ENCODE assay signal across 9 mouse cellular contexts in the genomic region with DNA sequence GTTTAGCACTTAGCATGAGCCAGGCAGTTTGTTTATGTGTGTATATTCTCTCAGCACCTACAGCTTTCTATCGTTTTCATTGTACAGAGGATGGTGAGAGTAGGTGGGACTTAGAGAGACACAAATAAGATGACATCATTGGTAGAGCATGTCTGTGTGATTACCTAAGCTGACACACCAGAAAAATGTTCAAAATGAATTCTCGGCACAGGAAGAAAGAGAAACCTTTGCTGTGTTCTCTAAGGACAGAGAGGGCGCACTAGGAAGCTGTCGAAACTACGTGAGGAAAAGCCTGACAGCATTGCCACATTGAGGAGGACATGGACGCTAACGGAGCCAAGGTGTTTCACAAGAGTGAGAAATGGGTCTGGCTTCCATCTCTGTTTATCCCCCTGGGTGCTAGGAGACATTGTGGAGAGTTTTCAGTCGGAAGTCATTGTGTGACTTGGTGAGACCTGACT. TPM values are rescaled to one million over a fixed set of nuclear protein-coding genes. Genes with fewer than 3 reads are reported as not detected.
DNase-seq lines count a peak whose midpoint lies in the region; ATAC-seq and TF ChIP-seq lines count a peak whose summit lies in the region.
"Had no signal": no experiment of that assay in that cellular context is flagged by ENCODE, and none has a peak within 500 bp of the region (broad histone marks: within the 10 kb centered on the region; RNA-seq: fewer than 3 reads in every experiment).

No protein-coding gene starts in this region.

- TF ChIP-seq POLR2A in thymus, adult 2 months (IDR thresholded peaks at IDR 0.05; ENCODE audit: control insufficient read depth, extremely low read depth, insufficient read depth, low read length, poor library complexity), result no peak

- H3K27ac ChIP-seq in thymus, adult 2 months (ENCODE audit: control insufficient read depth, insufficient read depth, low read length), result no peak overlapping the region
- peak overlapping the region; percentile 2 to 74; a peak in 3 of 4 replicates for H3K27ac ChIP-seq in heart, embryonic 14.5 days (replicated peaks in 1 of 2; ENCODE audit: control insufficient read depth in 1 of 2, insufficient read depth in 1 of 2, low read depth in 2 of 2, low read length in 2 of 2)
- no peak overlapping the region for H3K27ac ChIP-seq in liver, embryonic 14.5 days
- H3K27ac ChIP-seq: embryonic facial prominence, embryonic 13.5 days had no signal

- H3K4me3 ChIP-seq in thymus, adult 2 months (ENCODE audit: control insufficient read depth, insufficient read depth, low read length), result no peak overlapping the region
- H3K4me3 ChIP-seq in heart, embryonic 14.5 days (ENCODE audit: control insufficient read depth in 1 of 2, insufficient read depth in 1 of 2, low read depth in 1 of 2, low read length in 2 of 2), result peak overlapping the region in 1 of 2 experiments; percentile 23; a peak in 3 of 4 replicates
- H3K4me3 ChIP-seq in liver, embryonic 14.5 days (ENCODE audit: insufficient read depth in 1 of 2, low read depth in 2 of 2, low read length in 2 of 2), result no peak overlapping the region
- H3K4me3 ChIP-seq: embryonic facial prominence, embryonic 13.5 days had no signal

- H3K36me3 ChIP-seq in thymus, adult 2 months (ENCODE audit: control insufficient read depth, insufficient read depth, low read length), result no peaks in the 10 kb centered on the region
- no peaks in the 10 kb centered on the region for H3K36me3 ChIP-seq in heart, embryonic 14.5 days (ENCODE audit: control insufficient read depth, insufficient read depth, low read length)
- no peaks in the 10 kb centered on the region for H3K36me3 ChIP-seq in liver, embryonic 14.5 days (replicated peaks; ENCODE audit: control insufficient read depth, insufficient read depth, low read depth)
- no peaks in the 10 kb centered on the region for H3K36me3 ChIP-seq in splenic B cell, adult 2 months (ENCODE audit: control insufficient read depth, insufficient read depth, low read length, poor library complexity, severe bottlenecking)
- H3K36me3 ChIP-seq: embryonic facial prominence, embryonic 13.5 days had no signal

- H3K9me3 ChIP-seq in heart, embryonic 14.5 days (ENCODE audit: control insufficient read depth, low read length), result no peaks in the 10 kb centered on the region
- no peaks in the 10 kb centered on the region for H3K9me3 ChIP-seq in liver, embryonic 14.5 days (ENCODE audit: control insufficient read depth, low read length)
- H3K9me3 ChIP-seq: embryonic facial prominence, embryonic 13.5 days had no signal

- peak; percentile 23 to 83 for DNase-seq in adrenal gland, adult (ENCODE audit: inconsistent age in 2 of 2, low spot score in 1 of 2)
- DNase-seq in adrenal gland, postnatal 4 days (ENCODE audit: low spot score in 2 of 2), result no peak
- DNase-seq in thymus, adult 2 months, result peak; percentile 8
- no peak for DNase-seq in thymus, postnatal 36 days
- peak; percentile 5 to 19 (median 6) for DNase-seq in liver, embryonic 14.5 days (ENCODE audit: low read depth in 3 of 3, low spot score in 3 of 3)
- peak; percentile 46 for DNase-seq in splenic B cell, adult 2 months (ENCODE audit: low read depth, low spot score)
- no peak for DNase-seq in left cerebral cortex, adult 9 months (ENCODE audit: low spot score in 2 of 2)

- peak overlapping the region; percentile 58 for H3K4me2 ChIP-seq in heart, embryonic 14.5 days (ENCODE audit: low read length)
- H3K4me2 ChIP-seq in liver, embryonic 14.5 days (ENCODE audit: low read depth), result peak overlapping the region; percentile 21; the same call in 1 of the 2 replicates
- H3K4me2 ChIP-seq: embryonic facial prominence, embryonic 13.5 days had no signal

- 26% methylated on average over 8 of the region's 8 CpGs for WGBS in thymus, adult 2 months
- 6% methylated on average over 8 of the region's 8 CpGs for WGBS in heart, embryonic 14.5 days
- WGBS in liver, embryonic 14.5 days (ENCODE audit: insufficient replicate concordance), result 31% methylated on average over 8 of the region's 8 CpGs

- TF ChIP-seq EP300 in liver, embryonic 14.5 days (IDR thresholded peaks at IDR 0.05; ENCODE audit: low read depth), result no peak

- no peak for ATAC-seq in heart, embryonic 14.5 days (ENCODE audit: insufficient number of reproducible peaks, insufficient read depth, low FRiP score, low read depth)
- ATAC-seq in liver, embryonic 14.5 days (ENCODE audit: insufficient read depth), result no peak

- no peaks in the 10 kb centered on the region for H3K4me1 ChIP-seq in thymus, adult 2 months (replicated peaks; ENCODE audit: control insufficient read depth, insufficient read depth, low read length)
- peaks cover 5 to 20% of the 10 kb centered on the region in 2 experiments; a peak in 2 of 4 replicates for H3K4me1 ChIP-seq in heart, embryonic 14.5 days (ENCODE audit: control insufficient read depth in 2 of 2, insufficient read depth in 2 of 2, low read length in 2 of 2)
- H3K4me1 ChIP-seq in liver, embryonic 14.5 days (replicated peaks; ENCODE audit: control insufficient read depth in 2 of 2, insufficient read depth in 2 of 2, low read length in 1 of 2), result no peaks in the 10 kb centered on the region; a peak in 1 of 4 replicates

- no peaks in the 10 kb centered on the region for H3K27me3 ChIP-seq in thymus, adult 2 months (ENCODE audit: control insufficient read depth, insufficient read depth, low read length)
- no peaks in the 10 kb centered on the region for H3K27me3 ChIP-seq in heart, embryonic 14.5 days (ENCODE audit: control insufficient read depth, insufficient read depth, low read length)
- H3K27me3 ChIP-seq in liver, embryonic 14.5 days (ENCODE audit: control insufficient read depth, insufficient read depth, low read length), result no peaks in the 10 kb centered on the region
- no peaks in the 10 kb centered on the region for H3K27me3 ChIP-seq in splenic B cell, adult 2 months (ENCODE audit: control insufficient read depth, insufficient read depth, low read length, poor library complexity, severe bottlenecking)
- H3K27me3 ChIP-seq: embryonic facial prominence, embryonic 13.5 days had no signal

- no peak for TF ChIP-seq CTCF in thymus, adult 2 months (IDR thresholded peaks at IDR 0.05; ENCODE audit: borderline replicate concordance, control insufficient read depth, extremely low read depth, insufficient read depth, low read length, poor library complexity)
- TF ChIP-seq CTCF in liver, embryonic 14.5 days (IDR thresholded peaks at IDR 0.05; ENCODE audit: low read depth), result peak; percentile 33; the same call in 1 of the 2 replicates

- H3K9ac ChIP-seq in heart, embryonic 14.5 days (ENCODE audit: low read length), result peak overlapping the region; percentile 2; the same call in 1 of the 2 replicates
- no peak overlapping the region for H3K9ac ChIP-seq in liver, embryonic 14.5 days (replicated peaks)
- H3K9ac ChIP-seq: embryonic facial prominence, embryonic 13.5 days had no signal

RNA-seq across cellular contexts. Expression of a gene that starts 51.0 kb away (rescaled TPM):
- total RNA-seq in adrenal gland, postnatal 4 days (2021), result 10 to 100 TPM; 25.0 to 26.2 TPM
- 20.2 and 20.7 TPM in 2 replicates for polyA plus RNA-seq in thymus, adult 2 months (2012; rRNA removed)
- 16.8 and 18.6 TPM in 2 replicates for polyA plus RNA-seq in heart, embryonic 14.5 days (2014; fragmentation: Nextera tagmentation; extraction: Ambion mirVana)
- polyA plus RNA-seq in liver, embryonic 14.5 days (2012; rRNA removed), result 0.62 and 0.78 TPM in 2 replicates
- polyA plus RNA-seq in liver, embryonic 14.5 days (2014; fragmentation: Nextera tagmentation; extraction: Ambion mirVana), result 2.2 and 2.3 TPM in 2 replicates

RNA-seq across cellular contexts. Expression of a gene that starts 55.5 kb away (rescaled TPM):
- 10 to 100 TPM; 28.9 to 29.2 TPM for total RNA-seq in adrenal gland, postnatal 4 days (2021)
- 51.3 and 54.8 TPM in 2 replicates for polyA plus RNA-seq in thymus, adult 2 months (2012; rRNA removed)
- polyA plus RNA-seq in heart, embryonic 14.5 days (2014; fragmentation: Nextera tagmentation; extraction: Ambion mirVana), result 30.5 and 40.3 TPM in 2 replicates
- polyA plus RNA-seq in liver, embryonic 14.5 days (2012; rRNA removed), result 10.1 and 10.9 TPM in 2 replicates
- polyA plus RNA-seq in liver, embryonic 14.5 days (2014; fragmentation: Nextera tagmentation; extraction: Ambion mirVana), result 13.1 and 17.3 TPM in 2 replicates

Comparison
In these comparisons a context has a peak if more than half of its experiments do, and no peak if none do; other contexts are left out.
1. DNase-seq: peak in adrenal gland, adult (2 of 2), thymus, adult 2 months (single experiment), liver, embryonic 14.5 days (3 of 3) and splenic B cell, adult 2 months (single experiment); none in adrenal gland, postnatal 4 days (0 of 2), thymus, postnatal 36 days (0 of 2) and left cerebral cortex, adult 9 months (0 of 2).
2. H3K27ac ChIP-seq: peak in heart, embryonic 14.5 days (2 of 2); none in thymus, adult 2 months (single experiment) and liver, embryonic 14.5 days (single experiment).